Mouse (Mus musculus): ENCODE data around the gene Madd.
A peak's percentile ranks its signal among the peaks of the same experiment; 100 is the strongest.
"Not testable (repeated sequence)": the region's sequence is repeated elsewhere in the genome, so short reads cannot be mapped to it uniquely, and the experiment has no call there.

Madd gene

GRCm38 (mm10) chr2:91121497-91121896 lies 62.1 kb downstream of the Madd start:
- no peak for DNase-seq (ENCODE audit: low spot score)

GRCm38 (mm10) chr2:91121011-91121410 lies 62.6 kb downstream of the Madd start:
- DNase-seq (ENCODE audit: low spot score), result no peak

- DNase-seq (ENCODE audit: low spot score), result no peak
These were observed 63.4 kb downstream of the Madd start for GRCm38 (mm10) chr2:91120261-91120671.

- DNase-seq (ENCODE audit: low spot score), result no peak
These were observed 64.1 kb downstream of the Madd start for GRCm38 (mm10) chr2:91119551-91119950.

GRCm38 (mm10) chr2:91119061-91119460 lies 64.6 kb downstream of the Madd start:
- no peak for DNase-seq (ENCODE audit: low spot score)

GRCm38 (mm10) chr2:91118647-91119046 lies 65.0 kb downstream of the Madd start:
- no peak for DNase-seq (ENCODE audit: low spot score)

- DNase-seq (ENCODE audit: low spot score), result no peak
These were observed 65.9 kb downstream of the Madd start, which contains the start of gene Mybpc3 for GRCm38 (mm10) chr2:91117585-91118275. Mybpc3 (plus strand) TSS chr2:91118144.

GRCm38 (mm10) chr2:91116842-91117241 lies 66.8 kb downstream of the Madd start:
- no peak for DNase-seq (ENCODE audit: low spot score)

GRCm38 (mm10) chr2:91115578-91115970 lies 68.1 kb downstream of the Madd start:
- DNase-seq (ENCODE audit: low spot score), result no peak

- peak; percentile 89 for DNase-seq (ENCODE audit: low spot score)
These were observed 68.7 kb downstream of the Madd start for GRCm38 (mm10) chr2:91114781-91115577.

- no peak for DNase-seq (ENCODE audit: low spot score)
These were observed 69.8 kb downstream of the Madd start for GRCm38 (mm10) chr2:91113852-91114251.

- no peak for DNase-seq (ENCODE audit: low spot score)
These were observed 70.3 kb downstream of the Madd start for GRCm38 (mm10) chr2:91113334-91113733.

- no peak for DNase-seq (ENCODE audit: low spot score)
These were observed 71.1 kb downstream of the Madd start for GRCm38 (mm10) chr2:91112491-91112890.

GRCm38 (mm10) chr2:91111832-91112231 lies 71.8 kb downstream of the Madd start:
- DNase-seq (ENCODE audit: low spot score), result not testable (repeated sequence)

- DNase-seq (ENCODE audit: low spot score), result no peak
These were observed 73.2 kb downstream of the Madd start for GRCm38 (mm10) chr2:91110429-91110828.

- DNase-seq (ENCODE audit: low spot score), result no peak
These were observed 73.7 kb downstream of the Madd start for GRCm38 (mm10) chr2:91109807-91110385.

GRCm38 (mm10) chr2:91109241-91109640 lies 74.4 kb downstream of the Madd start:
- DNase-seq (ENCODE audit: low spot score), result no peak

GRCm38 (mm10) chr2:91108156-91108555 lies 75.5 kb downstream of the Madd start:
- DNase-seq (ENCODE audit: low spot score), result no peak

- DNase-seq (ENCODE audit: low spot score), result peak; percentile 72
These were observed 82.4 kb downstream of the Madd start for GRCm38 (mm10) chr2:91101124-91101740.

GRCm38 (mm10) chr2:91098156-91098555 lies 85.5 kb downstream of the Madd start:
- DNase-seq (ENCODE audit: low spot score), result no peak

GRCm38 (mm10) chr2:91097015-91097414 lies 86.6 kb downstream of the Madd start:
- DNase-seq (ENCODE audit: low spot score), result no peak

GRCm38 (mm10) chr2:91096524-91096923 lies 87.1 kb downstream of the Madd start:
- no peak for DNase-seq (ENCODE audit: low spot score)

GRCm38 (mm10) chr2:91090827-91091226 lies 92.8 kb downstream of the Madd start:
- no peak for DNase-seq (ENCODE audit: low spot score)

Data from urinary bladder, postnatal 10 days (tissue).